Mouse (Mus musculus): ENCODE results near the gene Paxip1.

Paxip1 gene

DNA sequence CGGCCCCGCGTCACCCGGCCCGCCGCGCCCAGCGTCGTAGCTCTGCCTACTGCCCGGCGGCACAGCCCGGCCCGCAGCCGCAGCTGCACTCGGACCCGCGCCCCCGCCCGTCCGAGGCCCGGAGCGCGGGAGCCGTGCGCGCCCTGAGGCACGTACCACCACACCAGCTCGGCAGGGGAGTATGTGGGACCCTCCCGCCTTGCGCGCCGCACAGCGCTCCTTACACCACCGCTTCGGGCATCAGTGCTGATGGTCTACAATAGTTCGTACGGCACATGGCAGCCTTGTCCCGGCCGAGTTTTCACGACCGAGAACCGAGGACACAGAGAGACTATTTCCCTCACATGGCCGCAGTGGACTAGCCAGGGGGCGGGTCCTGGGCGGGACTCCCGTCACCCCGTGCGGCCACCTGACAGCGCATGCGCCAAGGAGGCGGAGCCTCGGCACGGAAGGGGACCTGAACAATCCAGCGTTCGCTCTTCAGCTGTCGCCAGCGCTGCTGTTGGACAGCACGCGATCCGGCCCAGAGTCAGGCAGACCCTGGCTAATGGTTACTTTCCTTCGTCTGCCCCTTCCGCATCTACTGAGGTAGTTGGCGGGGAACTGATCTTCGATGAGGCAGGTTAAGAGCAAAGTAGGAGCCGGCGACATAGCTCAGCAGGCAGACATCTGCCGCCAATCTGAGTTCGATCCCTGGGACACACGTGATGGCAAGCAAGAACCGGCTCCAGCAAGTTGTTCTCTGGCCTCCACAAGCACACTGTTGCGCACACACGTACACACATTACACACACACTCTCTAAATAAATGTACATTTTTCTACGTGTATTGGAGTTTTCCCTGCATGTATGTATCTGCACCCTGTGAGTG lies at the start of gene Paxip1:
Gene Paxip1, minus strand, starts transcription at position 389 of the 870 bp plus-strand sequence.
- DNase-seq = peak; percentile 95

DNA sequence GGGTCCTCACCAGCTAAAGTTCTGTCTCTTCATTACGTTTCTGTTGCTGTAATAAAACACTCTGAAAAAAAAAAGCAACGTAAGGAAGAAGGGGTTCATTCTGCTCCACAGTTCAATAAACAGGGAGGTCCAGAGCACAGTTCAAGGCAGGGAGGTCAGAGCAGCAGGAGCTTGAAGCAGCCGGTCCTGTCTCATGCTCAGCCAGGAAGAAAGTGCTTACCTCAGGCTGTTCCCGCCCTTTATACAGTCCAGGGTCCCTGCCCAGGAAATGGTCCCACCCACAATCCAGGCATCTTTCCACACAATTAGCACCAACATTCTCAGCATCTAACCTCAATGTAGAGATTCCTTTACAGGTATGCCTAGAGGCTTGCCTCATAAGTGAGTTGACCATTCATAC lies 46.6 kb upstream of the Paxip1 start:
- no peak for DNase-seq

- DNase-seq = no peak
Observed at GRCm38 (mm10) chr5:27835096-27835495, 43.6 kb upstream of the Paxip1 start.

DNA sequence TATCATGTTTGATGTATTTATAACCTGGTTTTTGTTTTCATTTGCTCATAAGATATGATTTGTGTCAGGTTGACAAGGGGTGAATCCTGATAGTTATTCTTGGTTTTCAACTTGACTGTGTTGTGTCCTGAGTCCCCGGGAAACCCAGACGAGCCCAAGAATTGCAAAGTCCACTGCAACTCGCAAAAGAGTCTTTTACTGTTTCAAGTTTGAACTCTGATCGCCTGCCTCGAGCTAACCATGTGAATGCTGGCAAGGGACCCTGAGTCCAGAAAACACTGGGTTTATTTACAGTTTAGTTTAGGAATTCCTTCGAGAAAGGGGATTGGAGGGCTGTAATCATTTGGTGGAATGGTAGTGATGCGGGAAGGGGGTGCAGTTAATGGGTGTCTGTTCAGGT lies 36.5 kb upstream of the Paxip1 start:
- no peak for DNase-seq

DNA sequence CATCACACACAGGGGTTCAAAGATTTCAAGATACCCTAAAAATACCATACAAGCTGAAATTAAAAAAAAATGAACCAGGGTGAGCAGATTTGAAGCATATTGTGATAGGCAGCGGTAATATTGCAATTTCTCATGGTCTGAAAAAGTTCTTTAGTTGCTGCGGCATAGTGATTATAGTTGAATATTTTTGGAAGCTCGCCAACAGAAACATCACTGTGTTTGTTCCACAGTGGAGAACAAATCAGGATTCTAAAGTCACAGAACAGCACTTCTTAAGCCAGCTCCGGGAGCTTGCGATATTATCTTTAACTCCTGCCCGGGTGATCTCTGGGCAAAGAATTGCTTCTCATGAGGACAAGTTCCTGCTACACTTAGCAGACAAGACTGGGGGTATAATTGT lies 29.7 kb upstream of the Paxip1 start:
- DNase-seq = no peak

DNA sequence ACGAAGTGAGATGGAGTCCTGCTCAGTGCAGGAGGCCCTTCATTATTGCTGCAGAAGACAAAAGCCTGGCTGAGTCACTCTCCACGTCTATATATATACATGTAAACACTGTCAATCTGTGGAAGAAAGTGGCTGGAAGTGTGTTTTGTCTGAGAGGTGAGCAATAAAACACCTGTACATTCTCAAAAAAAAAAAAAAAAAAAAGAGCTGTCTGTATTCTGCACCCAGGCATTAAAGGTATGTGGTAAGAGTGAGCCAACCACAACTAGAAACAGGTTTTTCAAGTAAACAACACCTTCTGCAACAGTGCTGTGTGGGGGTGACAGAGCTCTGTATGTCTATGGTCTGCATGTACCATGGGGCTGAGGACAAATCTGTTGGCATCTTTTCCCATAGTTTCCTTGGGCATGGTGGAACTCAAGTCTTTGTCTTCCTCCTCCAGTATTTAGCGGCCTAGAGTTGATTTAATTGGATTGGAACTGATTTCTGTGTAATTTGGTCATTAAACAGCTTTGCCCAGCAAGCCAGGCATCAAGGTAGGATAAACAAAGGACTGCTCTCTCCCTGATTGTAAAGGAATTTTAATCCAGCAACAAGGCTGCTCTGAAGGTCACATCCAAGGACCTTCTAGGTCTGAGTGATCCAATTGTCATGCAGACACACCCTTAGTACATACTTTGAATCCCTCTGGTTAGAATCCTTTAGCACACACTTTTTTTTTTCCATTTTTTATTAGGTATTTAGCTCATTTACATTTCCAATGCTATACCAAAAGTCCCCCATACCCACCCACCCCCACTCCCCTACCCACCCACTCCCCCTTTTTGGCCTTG lies 27.6 kb upstream of the Paxip1 start:
- no peak for DNase-seq

- DNase-seq = no peak
Observed at GRCm38 (mm10) chr5:27814282-27814681, 22.8 kb upstream of the Paxip1 start.

DNA sequence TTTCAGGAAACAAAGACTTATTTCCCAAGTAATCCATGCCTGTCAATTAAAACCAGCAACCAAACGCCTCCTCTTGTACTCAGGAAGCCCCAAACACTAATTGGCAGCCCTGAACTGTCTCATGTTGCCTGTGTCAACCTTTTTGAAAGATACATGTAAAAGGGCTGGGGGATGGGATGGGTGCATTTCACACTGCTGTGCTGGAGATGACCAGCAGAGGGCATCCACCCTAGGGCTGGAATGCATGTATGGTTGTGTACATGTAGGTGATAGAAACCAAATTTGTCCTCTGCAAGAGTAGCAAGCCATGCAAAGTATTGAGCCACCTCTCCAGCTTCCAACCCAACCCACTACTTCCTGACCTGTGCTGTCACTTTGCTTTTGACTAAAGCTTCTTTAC lies 2.4 kb upstream of the Paxip1 start:
- peak; percentile 60 for DNase-seq

GRCm38 (mm10) chr5:27792531-27793205 lies 1.2 kb upstream of the Paxip1 start:
- no peak for DNase-seq

DNA sequence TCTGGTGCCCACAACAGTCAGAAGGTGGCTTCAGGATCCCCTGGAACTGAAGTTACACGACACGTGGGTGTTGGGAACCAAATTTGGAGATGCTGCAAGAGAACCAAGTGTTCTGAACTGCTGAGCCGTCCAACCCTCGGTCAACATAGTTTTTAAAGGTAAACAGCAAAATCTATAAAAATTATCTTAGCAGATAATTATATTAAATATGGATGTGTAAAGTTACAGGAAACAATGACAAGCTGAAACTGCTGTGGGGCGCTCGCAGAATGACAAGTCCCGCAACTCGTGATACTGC lies 631 bp upstream of the Paxip1 start:
- DNase-seq = no peak

DNA sequence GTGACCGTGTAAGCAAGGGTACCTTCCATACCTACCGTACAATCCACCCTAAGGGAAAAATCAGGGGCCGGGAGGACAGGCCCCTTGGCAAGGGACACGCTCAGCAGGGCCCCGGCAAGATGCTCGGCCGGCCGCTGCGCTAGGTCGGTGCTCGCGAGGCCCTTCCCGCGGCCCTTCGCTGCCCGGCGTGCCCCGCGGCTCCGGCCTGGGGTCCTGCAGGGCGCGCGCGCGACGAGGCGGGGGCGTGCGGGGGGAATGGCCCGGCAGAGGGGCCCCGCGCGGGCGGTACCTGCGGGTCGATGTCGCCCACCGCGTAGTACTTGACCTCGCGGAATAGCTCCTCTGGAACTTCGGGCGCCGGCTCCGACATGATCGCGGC lies 592 bp downstream of the Paxip1 start:
- DNase-seq = no peak

DNA sequence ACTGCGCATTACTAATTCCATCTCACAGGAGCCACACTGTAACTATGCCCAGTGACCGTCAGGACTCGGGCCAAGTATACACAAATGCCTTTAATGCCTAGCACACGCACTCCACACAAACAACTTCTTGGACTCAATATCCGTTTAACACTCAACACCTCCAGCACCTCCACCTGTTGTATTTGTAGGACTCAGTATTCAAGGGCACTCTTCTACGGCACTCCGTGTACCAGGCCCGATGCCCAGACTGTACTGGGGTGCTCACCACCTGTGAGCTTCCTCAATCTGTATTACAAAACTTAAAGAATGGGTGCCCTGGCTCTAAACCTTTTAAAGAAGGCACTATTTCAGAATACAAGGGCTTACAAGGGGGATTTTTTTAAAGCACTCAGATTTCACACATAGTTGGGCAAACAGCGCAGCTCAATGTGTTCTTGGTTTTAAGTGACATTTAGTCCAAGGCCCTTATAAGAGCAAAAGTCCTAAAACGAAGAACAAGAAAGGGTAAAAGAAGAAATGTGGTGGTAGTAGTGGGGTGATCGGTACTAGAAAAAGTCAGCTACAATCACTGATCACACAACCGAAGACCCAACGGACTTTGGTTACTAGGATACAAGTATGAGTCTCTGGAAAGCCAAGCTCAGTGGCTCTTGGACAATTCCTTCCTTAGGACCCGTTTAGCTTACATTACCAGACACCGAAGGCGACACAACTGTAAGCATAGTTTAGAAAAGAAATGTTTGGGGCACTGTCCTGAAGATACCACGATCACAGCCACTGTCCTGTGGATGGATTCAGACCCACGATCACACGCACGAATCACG lies 1.2 kb downstream of the Paxip1 start:
- DNase-seq = peak; percentile 34

DNA sequence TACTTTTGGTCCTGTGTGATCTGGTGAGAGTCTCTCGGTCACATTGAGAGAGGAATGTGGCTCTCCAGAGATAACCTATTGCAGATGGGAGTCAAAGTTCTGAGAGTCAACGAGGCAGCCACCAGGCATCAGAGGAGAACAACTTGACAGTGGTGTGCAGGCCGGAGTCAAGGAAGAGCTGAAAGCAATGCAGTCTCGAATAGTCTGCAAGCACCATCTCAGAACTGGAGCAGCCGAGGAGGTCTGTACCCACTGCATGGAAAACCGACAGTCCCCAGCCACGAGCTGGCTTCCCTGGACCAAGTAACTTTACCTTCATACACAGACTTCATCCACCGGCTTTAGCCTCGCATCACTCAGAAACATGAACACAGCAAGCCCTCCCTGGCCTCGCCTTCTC lies 1.9 kb downstream of the Paxip1 start:
- DNase-seq = no peak

DNA sequence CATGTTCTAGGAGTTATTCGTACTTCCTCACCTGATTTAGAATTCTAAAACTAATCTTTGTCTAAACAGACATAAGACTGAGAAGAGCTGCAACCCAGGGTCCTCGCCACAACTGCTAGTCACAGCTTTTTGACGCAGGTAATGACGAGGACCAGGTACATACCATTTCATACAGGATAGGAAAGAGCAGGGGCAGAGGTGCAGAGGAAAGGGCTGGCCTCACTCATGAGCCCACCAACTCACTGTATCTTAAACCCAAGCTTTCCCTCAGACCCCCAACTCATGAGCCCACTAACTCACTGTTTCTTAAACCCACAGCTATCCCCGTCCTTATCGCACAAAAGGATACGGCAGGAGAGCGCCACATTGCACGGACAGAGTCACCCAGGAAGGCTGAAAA lies 8.1 kb downstream of the Paxip1 start:
- DNase-seq = no peak

DNA sequence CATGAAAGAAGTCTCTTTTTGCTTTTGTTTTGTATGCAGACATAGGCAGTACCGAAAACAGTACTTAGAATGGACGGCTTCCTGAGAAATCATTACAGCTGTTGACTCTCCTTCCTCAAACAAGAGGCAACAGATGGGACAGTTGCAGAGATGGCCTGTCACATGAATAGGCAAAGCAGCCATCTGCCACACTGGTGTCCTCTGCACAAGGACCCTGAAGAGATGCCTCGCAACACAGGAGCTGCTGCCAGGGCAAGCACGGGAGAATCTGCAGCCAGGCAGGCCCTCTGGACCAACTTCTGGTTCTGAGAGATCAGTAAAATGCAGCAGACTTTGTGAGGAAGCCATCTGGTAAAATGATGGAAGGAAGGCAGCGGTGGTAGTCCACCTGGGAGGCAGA lies 23.5 kb downstream of the Paxip1 start:
- DNase-seq = no peak

DNA sequence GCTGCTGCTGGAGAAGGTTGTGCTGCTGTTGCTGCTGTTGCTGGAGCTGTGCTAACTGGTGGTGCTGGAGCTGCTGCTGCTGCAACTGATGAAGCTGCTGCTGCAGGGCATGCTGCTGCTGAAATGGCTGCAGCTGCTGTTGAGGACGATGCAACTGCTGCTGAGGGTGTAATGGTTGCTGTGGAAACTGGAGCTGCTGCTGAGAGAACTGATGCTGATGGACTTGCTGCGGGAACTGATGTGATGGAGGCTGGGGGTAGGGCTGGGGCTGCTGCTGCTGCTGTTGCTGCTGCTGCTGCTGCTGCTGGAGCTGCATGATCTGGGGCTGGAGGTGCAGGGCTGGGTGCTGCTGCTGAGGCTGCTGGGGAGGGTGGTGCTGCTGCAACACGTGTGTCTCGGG lies 25.7 kb downstream of the Paxip1 start:
- DNase-seq = no peak

DNA sequence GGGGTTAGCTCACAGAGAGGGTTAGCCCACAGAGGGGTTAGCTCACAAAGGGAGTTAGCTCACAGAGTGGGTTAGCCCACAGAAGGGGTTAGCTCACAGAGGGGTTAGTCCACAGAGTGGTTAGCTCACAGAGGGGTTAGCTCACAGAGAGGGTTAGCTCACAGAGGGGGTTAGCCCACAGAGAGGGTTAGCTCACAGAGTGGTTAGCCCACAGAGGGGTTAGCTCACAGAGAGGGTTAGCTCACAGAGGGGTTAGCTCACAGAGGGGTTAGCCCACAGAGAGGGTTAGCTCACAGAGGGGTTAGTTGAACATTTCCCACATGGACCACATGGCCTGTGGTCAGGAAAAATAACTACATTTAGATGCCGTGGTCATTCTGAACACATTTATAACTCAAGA lies 46.5 kb downstream of the Paxip1 start:
- DNase-seq = no peak

- no peak for DNase-seq
Observed at GRCm38 (mm10) chr5:27739216-27739615, 52.3 kb downstream of the Paxip1 start.

DNA sequence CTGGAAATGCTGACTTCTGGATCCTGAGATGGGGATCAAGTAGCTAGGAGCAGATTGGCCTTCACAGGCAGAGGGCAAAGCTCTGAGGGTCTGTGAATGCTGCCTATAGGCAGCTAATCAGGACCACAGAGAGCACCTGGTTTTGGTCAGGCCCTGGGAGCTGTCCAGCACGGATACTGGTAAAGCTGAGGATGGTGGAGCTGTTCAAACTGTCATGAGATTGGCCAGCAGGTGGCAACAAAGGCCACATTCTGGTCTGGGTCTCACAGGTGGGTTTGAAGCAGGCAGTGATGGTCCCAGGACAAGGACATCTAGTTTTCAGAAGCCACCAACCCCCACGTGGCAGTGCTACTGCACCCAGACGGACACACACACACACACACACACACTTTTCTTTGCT lies 54.3 kb downstream of the Paxip1 start:
- DNase-seq = no peak

DNA sequence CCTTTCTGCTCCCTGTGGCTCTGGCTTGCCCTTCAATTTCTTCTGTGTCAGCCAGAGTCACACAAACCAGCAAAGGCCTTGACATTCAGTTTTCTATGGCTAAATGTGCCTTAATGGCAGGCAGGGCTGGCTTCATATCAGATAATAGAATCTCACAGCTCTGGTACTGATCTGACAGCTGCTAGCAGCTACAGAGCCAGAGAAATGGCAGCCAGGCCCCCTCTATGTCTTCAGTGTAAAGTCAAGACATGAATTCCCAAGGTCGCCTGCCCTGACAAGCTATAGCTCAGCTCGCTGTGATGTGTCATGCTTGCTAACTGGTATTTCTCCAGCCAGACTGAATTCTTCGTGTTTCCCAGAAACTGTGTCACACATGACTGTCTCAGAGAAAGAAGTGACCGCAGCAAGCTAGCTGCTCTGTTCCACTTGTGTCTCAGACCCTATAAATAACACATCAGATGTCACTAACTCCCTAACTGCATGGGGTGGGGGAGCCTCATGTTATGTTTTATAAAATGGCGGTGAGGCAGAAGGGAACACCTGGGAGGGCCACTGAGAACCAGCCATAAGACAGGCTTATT lies 59.1 kb downstream of the Paxip1 start:
- DNase-seq = no peak

DNA sequence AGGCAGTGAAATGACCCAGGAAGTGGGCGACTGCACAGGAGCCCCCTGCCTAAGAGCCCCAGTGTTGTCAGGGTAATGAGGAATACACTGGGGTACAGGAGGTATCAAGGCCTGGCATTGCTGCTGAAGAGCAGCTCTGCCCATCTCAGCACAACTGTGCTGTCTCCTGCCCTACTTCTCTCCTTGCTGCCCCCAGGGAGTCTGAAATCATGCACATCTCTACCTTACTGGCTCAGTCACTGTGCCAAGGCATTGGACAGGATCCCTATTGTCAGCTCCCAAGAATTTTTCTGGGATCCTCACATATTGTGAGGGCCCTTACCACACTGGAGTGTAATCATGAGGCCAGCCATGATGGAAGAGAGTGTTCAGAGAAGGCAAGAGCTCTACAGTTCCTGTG lies 60.1 kb downstream of the Paxip1 start:
- DNase-seq = peak; percentile 39

GRCm38 (mm10) chr5:27730666-27731065 lies 60.8 kb downstream of the Paxip1 start:
- DNase-seq = peak; percentile 54

- no peak for DNase-seq
Observed at GRCm38 (mm10) chr5:27724460-27724859, 67.0 kb downstream of the Paxip1 start.

All from cerebellum, adult 11-12 months (tissue).